Mouse (Mus musculus) myocyte (in vitro differentiated cells): ENCODE measurements around the gene Sppl2b.

Experiments used
- E2F4 ChIP-seq: IDR thresholded peaks from one replicate; pipeline ENCODE4 v1.6.1; 2011; ENCODE audit warnings: mild to moderate bottlenecking, control low read depth, moderate library complexity; ENCODE audit not compliant: insufficient read depth
- MAX ChIP-seq: IDR thresholded peaks from one replicate; pipeline ENCODE4 v1.6.1; 2011; ENCODE audit warnings: low read depth, mild to moderate bottlenecking, control low read depth
- MYOD1 ChIP-seq, 3 experiments: IDR thresholded peaks; one replicate each; pipeline ENCODE4 v1.6.1; 2011; ENCODE audit warnings: control low read depth in 2 of 3, low read depth in 2 of 3, mild to moderate bottlenecking in 2 of 3, moderate library complexity in 1 of 3; ENCODE audit not compliant: insufficient read length in 2 of 3, control insufficient read depth in 1 of 3
- MYOG ChIP-seq, 3 experiments: IDR thresholded peaks; one replicate each; pipeline ENCODE4 v1.6.1; 2011; ENCODE audit warnings: control low read depth in 2 of 3, low read depth in 2 of 3, mild to moderate bottlenecking in 2 of 3; ENCODE audit not compliant: insufficient read length in 2 of 3, control insufficient read depth in 1 of 3, insufficient read depth in 1 of 3
- POLR2A ChIP-seq: IDR thresholded peaks from one replicate; pipeline ENCODE4 v1.6.1; 2011; ENCODE audit warnings: low read depth, mild to moderate bottlenecking, control low read depth, moderate library complexity; ENCODE audit not compliant: insufficient read length
- POLR2AphosphoS2 ChIP-seq: IDR thresholded peaks from one replicate; pipeline ENCODE4 v1.6.1; 2011; ENCODE audit warnings: low read depth, control low read depth; ENCODE audit not compliant: insufficient read length
- REST ChIP-seq: IDR thresholded peaks from one replicate; pipeline ENCODE4 v1.6.1; 2011; ENCODE audit warnings: mild to moderate bottlenecking, control low read depth, moderate library complexity; ENCODE audit not compliant: insufficient read depth, insufficient read length
- SRF ChIP-seq: IDR thresholded peaks from one replicate; pipeline ENCODE4 v1.6.1; 2011; ENCODE audit warnings: low read depth; ENCODE audit not compliant: control insufficient read depth, insufficient read length
- TCF12 ChIP-seq: IDR thresholded peaks from one replicate; pipeline ENCODE4 v1.6.1; 2011; ENCODE audit warnings: mild to moderate bottlenecking, control low read depth; ENCODE audit not compliant: poor library complexity, insufficient read depth, severe bottlenecking
- TCF3 ChIP-seq: IDR thresholded peaks from one replicate; pipeline ENCODE4 v1.6.1; 2011; ENCODE audit warnings: low read depth, control low read depth; ENCODE audit not compliant: insufficient read length
- USF1 ChIP-seq: IDR thresholded peaks from one replicate; pipeline ENCODE4 v1.6.1; 2011; ENCODE audit warnings: low read depth, mild to moderate bottlenecking, control low read depth, moderate library complexity

DNA sequence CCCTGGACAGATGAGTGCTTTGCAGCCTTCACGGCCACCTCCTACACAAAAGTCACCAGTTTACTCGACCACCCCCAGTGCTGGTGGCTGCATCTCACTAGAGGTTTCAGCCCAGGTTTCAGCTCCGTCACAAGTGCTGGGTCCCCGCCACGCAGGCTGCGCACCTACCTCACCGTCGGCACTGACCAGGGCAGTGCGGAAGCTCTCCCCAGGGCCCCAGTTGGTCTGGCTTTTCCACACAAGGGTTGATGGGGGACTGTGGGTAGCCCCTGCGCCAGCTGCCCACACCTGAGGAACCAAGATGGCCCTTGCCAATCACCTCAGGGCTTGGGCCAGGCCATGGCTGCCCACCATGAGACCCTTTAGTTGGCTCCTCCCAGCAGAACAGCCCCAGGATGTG lies 48.2 kb downstream of the Sppl2b start:
- no peak for TF ChIP-seq TCF3
- no peak for TF ChIP-seq POLR2AphosphoS2
- no peak for TF ChIP-seq REST
- no peak for TF ChIP-seq POLR2A
- TF ChIP-seq MYOG (IDR thresholded peaks at IDR 0.05; ENCODE audit: control insufficient read depth in 1 of 3, insufficient read depth in 1 of 3, insufficient read length in 2 of 3, low read depth in 2 of 3) = no peak
- no peak for TF ChIP-seq MAX
- no peak for TF ChIP-seq USF1
- TF ChIP-seq SRF = no peak
- TF ChIP-seq E2F4 = no peak
- no peak for TF ChIP-seq MYOD1 (IDR thresholded peaks at IDR 0.05; ENCODE audit: control insufficient read depth in 1 of 3, insufficient read length in 2 of 3, low read depth in 2 of 3)
- no peak for TF ChIP-seq TCF12
